ENCODE assay signal across 11 mouse cellular contexts in genomic region chr6:129228935-129229773, GRCm38 (mm10). TPM values are rescaled to one million over a fixed set of nuclear protein-coding genes. Genes with fewer than 3 reads are reported as not detected.
A peak's percentile ranks its signal among the peaks of the same experiment; 100 is the strongest.
DNase-seq lines count a peak whose midpoint lies in the region; ATAC-seq and TF ChIP-seq lines count a peak whose summit lies in the region.
"Had no signal": no experiment of that assay in that cellular context is flagged by ENCODE, and none has a peak within 500 bp of the region (broad histone marks: within the 10 kb centered on the region; RNA-seq: fewer than 3 reads in every experiment).

No protein-coding gene starts in this region.

- H3K4me2 ChIP-seq in lung, embryonic 14.5 days, result no peak overlapping the region
- no peak overlapping the region for H3K4me2 ChIP-seq in liver, embryonic 16.5 days (ENCODE audit: low read depth, low read length)

- H3K27ac ChIP-seq in heart, adult 2 months, result peak overlapping the region; percentile 90
- H3K27ac ChIP-seq in lung, embryonic 14.5 days (ENCODE audit: low read depth), result peak overlapping the region; percentile 98
- H3K27ac ChIP-seq in bone marrow, adult 2 months (ENCODE audit: control insufficient read depth, insufficient read depth, low read depth, low read length, poor library complexity), result peak overlapping the region; percentile 33; the same call in 1 of the 2 replicates
- peak overlapping the region; percentile 76 for H3K27ac ChIP-seq in liver, embryonic 16.5 days (ENCODE audit: low read length)

- H3K27me3 ChIP-seq in heart, adult 2 months (ENCODE audit: control insufficient read depth, insufficient read depth, low read length), result no peaks in the 10 kb centered on the region
- no peaks in the 10 kb centered on the region for H3K27me3 ChIP-seq in lung, embryonic 14.5 days (ENCODE audit: insufficient read depth, low read length)
- H3K27me3 ChIP-seq in liver, embryonic 16.5 days (ENCODE audit: control insufficient read depth, insufficient read depth, low read depth, low read length), result no peaks in the 10 kb centered on the region

- peak overlapping the region; percentile 38; the same call in 1 of the 2 replicates for H3K9ac ChIP-seq in heart, adult 2 months (ENCODE audit: low read depth, low read length)
- no peak overlapping the region for H3K9ac ChIP-seq in lung, embryonic 14.5 days
- no peak overlapping the region for H3K9ac ChIP-seq in liver, embryonic 16.5 days (ENCODE audit: low read depth, low read length)

- TF ChIP-seq EP300 in heart, adult 2 months (IDR thresholded peaks at IDR 0.05; ENCODE audit: insufficient read depth, low read depth, low read length), result no peak

- intact Hi-C loops in heart, adult 2 months (cut with DNase I), result no loop called here
- intact Hi-C loops in gastrocnemius, postnatal 14 days (cut with DNase I; ENCODE audit: low total_unique reads), result no loop called here

- WGBS in heart, adult 2 months, result 23% methylated on average over 3 of the region's 3 CpGs
- 33% methylated on average over 3 of the region's 3 CpGs for WGBS in lung, embryonic 14.5 days
- WGBS in bone marrow, adult 2 months, result 44% methylated on average over 3 of the region's 3 CpGs
- 26% methylated on average over 3 of the region's 3 CpGs for WGBS in liver, embryonic 16.5 days (ENCODE audit: insufficient replicate concordance)

- no peak for TF ChIP-seq POLR2A in heart, adult 2 months (IDR thresholded peaks at IDR 0.05; ENCODE audit: insufficient read depth, low read depth, low read length)
- no peak for TF ChIP-seq POLR2A in bone marrow, adult 2 months (IDR thresholded peaks at IDR 0.05; ENCODE audit: borderline replicate concordance, control insufficient read depth, low read depth, low read length)

- no peak overlapping the region for H3K4me3 ChIP-seq in heart, adult 2 months
- H3K4me3 ChIP-seq in lung, embryonic 14.5 days (ENCODE audit: low read depth, low read length), result no peak overlapping the region
- H3K4me3 ChIP-seq in bone marrow, adult 2 months (replicated peaks; ENCODE audit: control insufficient read depth, low read depth, low read length), result no peak overlapping the region
- H3K4me3 ChIP-seq in liver, embryonic 16.5 days (ENCODE audit: low read depth, low read length), result no peak overlapping the region
- H3K4me3 ChIP-seq: erythroblast, embryonic 14.5 days had no signal

- peaks cover 32% of the 10 kb centered on the region for H3K4me1 ChIP-seq in heart, adult 2 months (ENCODE audit: control insufficient read depth, insufficient read depth, low read length)
- peaks cover 24% of the 10 kb centered on the region for H3K4me1 ChIP-seq in lung, embryonic 14.5 days (ENCODE audit: insufficient read depth)
- peaks cover 2% of the 10 kb centered on the region; the same call in 1 of the 2 replicates for H3K4me1 ChIP-seq in bone marrow, adult 2 months (ENCODE audit: control insufficient read depth, insufficient read depth, low read length)
- H3K4me1 ChIP-seq in liver, embryonic 16.5 days (ENCODE audit: control insufficient read depth, low read depth, low read length), result peaks cover 34% of the 10 kb centered on the region

- no peaks in the 10 kb centered on the region for H3K9me3 ChIP-seq in lung, embryonic 14.5 days (ENCODE audit: low read depth, low read length)
- H3K9me3 ChIP-seq in liver, embryonic 16.5 days (replicated peaks; ENCODE audit: control insufficient read depth, low read length), result no peaks in the 10 kb centered on the region

- no peaks in the 10 kb centered on the region; the same call in 1 of the 2 replicates for H3K79me2 ChIP-seq in heart, adult 2 months (replicated peaks; ENCODE audit: control insufficient read depth, insufficient read depth, low read length)

- TF ChIP-seq CTCF in heart, adult 2 months (IDR thresholded peaks at IDR 0.05), result no peak
- no peak for TF ChIP-seq CTCF in lung, embryonic 14.5 days (IDR thresholded peaks at IDR 0.05; ENCODE audit: low read depth)
- no peak for TF ChIP-seq CTCF in bone marrow, adult 2 months (IDR thresholded peaks at IDR 0.05; ENCODE audit: control insufficient read depth, insufficient read depth, low read length)

- no peak for DNase-seq in heart, adult 2 months
- DNase-seq in heart, adult 11 months, result no peak
- peak; percentile 49 for DNase-seq in lung, embryonic 14.5 days
- no peak for DNase-seq in lung, postnatal 36 days
- DNase-seq in gastrocnemius, postnatal 14 days, result no peak
- DNase-seq in cerebellum, adult 9-10 months, result no peak
- DNase-seq: B cell, adult 2 months had no signal

- peaks cover 46% of the 10 kb centered on the region for H3K36me3 ChIP-seq in heart, adult 2 months (ENCODE audit: control insufficient read depth, insufficient read depth, low read length)
- H3K36me3 ChIP-seq in lung, embryonic 14.5 days (ENCODE audit: insufficient read depth), result no peaks in the 10 kb centered on the region
- no peaks in the 10 kb centered on the region for H3K36me3 ChIP-seq in liver, embryonic 16.5 days (ENCODE audit: control insufficient read depth, insufficient read depth)

- peak; percentile 23; the same call in 1 of the 2 replicates for ATAC-seq in lung, embryonic 14.5 days (ENCODE audit: insufficient read depth)
- no peak for ATAC-seq in liver, embryonic 16.5 days (ENCODE audit: low read depth)

RNA-seq across cellular contexts. Expression of gene Cd69, which starts 46.1 kb away (rescaled TPM):
- total RNA-seq in heart, adult 2 months (2021), result under 1 TPM; 0.26 to 0.48 TPM
- 0.20 and 0.49 TPM in 2 replicates for polyA plus RNA-seq in heart, adult 2 months (2012; rRNA removed)
- not detected in 2 replicates for polyA plus RNA-seq in lung, embryonic 14.5 days (2014; fragmentation: Nextera tagmentation; extraction: Ambion mirVana)
- 4.8 and 4.9 TPM in 2 replicates for polyA plus RNA-seq in bone marrow, adult 2 months (2011; ENCODE audit: insufficient read depth, insufficient read length, low replicate concordance, missing spikeins)
- polyA plus RNA-seq in liver, embryonic 16.5 days (2015; fragmentation: Nextera tagmentation; extraction: Ambion mirVana), result 0.61 and 0.65 TPM in 2 replicates
- not detected for total RNA-seq in gastrocnemius, postnatal 14 days (2021)
- polyA plus RNA-seq: brain, embryonic 14.5 days had no signal

RNA-seq across cellular contexts. Expression of gene Clec2d, which starts 48.7 kb away (rescaled TPM):
- total RNA-seq in heart, adult 2 months (2021), result 10 to 100 TPM; 28.7 to 40.7 TPM
- 32.4 and 47.0 TPM in 2 replicates for polyA plus RNA-seq in heart, adult 2 months (2012; rRNA removed)
- polyA plus RNA-seq in lung, embryonic 14.5 days (2014; fragmentation: Nextera tagmentation; extraction: Ambion mirVana), result 0.51 and 0.59 TPM in 2 replicates
- 57.9 and 122 TPM in 2 replicates for polyA plus RNA-seq in bone marrow, adult 2 months (2011; ENCODE audit: insufficient read depth, insufficient read length, low replicate concordance, missing spikeins)
- polyA plus RNA-seq in liver, embryonic 16.5 days (2015; fragmentation: Nextera tagmentation; extraction: Ambion mirVana), result 0.41 and 0.70 TPM in 2 replicates
- total RNA-seq in gastrocnemius, postnatal 14 days (2021), result 10 to 100 TPM; 42.2 to 57.2 TPM
- polyA plus RNA-seq: erythroblast, embryonic 14.5 days had no signal

Comparison
In these comparisons a context has a peak if more than half of its experiments do, and no peak if none do; other contexts are left out.
1. H3K27ac ChIP-seq: peak in every context shown above with its lines; median percentile 98 in lung, embryonic 14.5 days; 90 in heart, adult 2 months; 76 in liver, embryonic 16.5 days; 33 in bone marrow, adult 2 months.
2. RNA of gene Clec2d, which starts 48.7 kb away (polyA plus RNA-seq): 57.9 to 122 TPM in bone marrow, adult 2 months and 32.4 to 47.0 TPM in heart, adult 2 months; 0.41 to 0.70 TPM in liver, embryonic 16.5 days and 0.51 to 0.59 TPM in lung, embryonic 14.5 days; every median in the first group is over 10 times any median in the second.